Mouse (Mus musculus): ENCODE data around the gene Tpp1. TPM values are rescaled to one million over a fixed set of nuclear protein-coding genes. Genes with fewer than 3 reads are reported as not detected.

The Tpp1 gene
- total RNA-seq, 1 experiment = 53.1 TPM

DNA sequence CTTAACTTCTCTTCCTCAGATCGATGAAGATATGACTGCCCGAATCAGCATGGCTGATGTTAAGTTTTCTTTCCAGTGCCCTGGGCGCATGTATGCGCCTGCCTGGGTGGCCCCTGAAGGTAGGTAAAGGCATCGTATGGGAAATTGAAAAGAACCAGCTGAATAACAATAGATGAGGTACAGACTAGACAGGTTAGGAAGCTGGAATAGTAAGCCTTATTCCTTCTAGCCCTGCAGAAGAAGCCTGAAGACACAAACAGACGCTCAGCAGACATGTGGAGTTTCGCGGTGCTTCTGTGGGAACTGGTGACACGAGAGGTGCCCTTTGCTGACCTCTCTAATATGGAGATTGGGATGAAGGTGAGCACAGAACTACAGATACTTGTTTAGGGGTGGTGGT lies 10.1 kb downstream of the Tpp1 start:
- TF ChIP-seq ZNF384 (IDR thresholded peaks at IDR 0.05; ENCODE audit: low read depth, low read length) = no peak
- no peak for TF ChIP-seq ZC3H11A (IDR thresholded peaks at IDR 0.05; ENCODE audit: borderline replicate concordance, low read depth, low read length)
- TF ChIP-seq HCFC1 (IDR thresholded peaks at IDR 0.05; ENCODE audit: borderline replicate concordance, insufficient read depth, low read length) = no peak
- no peak for DNase-seq (ENCODE audit: low read depth, low spot score)

GRCm38 (mm10) chr7:105740851-105741250 lies 11.2 kb downstream of the Tpp1 start:
- Histone ChIP-seq H3K9ac (ENCODE audit: insufficient read depth, low read depth, low read length, poor library complexity, severe bottlenecking) (no peak overlapping the region), H3K9me3 (ENCODE audit: control insufficient read depth, insufficient read depth, low read depth, low read length) (no peaks in the 10 kb centered on the region), H3K27ac (ENCODE audit: insufficient read depth, low read depth, low read length, poor library complexity, severe bottlenecking) (no peak overlapping the region), H3K4me1 (ENCODE audit: control insufficient read depth in 2 of 2, insufficient read depth in 2 of 2, low read length in 2 of 2, poor library complexity in 1 of 2) (peaks cover 2 to 5% of the 10 kb centered on the region in 2 experiments; a peak in 2 of 4 replicates), H3K4me3 (ENCODE audit: insufficient read depth in 1 of 2, low read depth in 1 of 2, low read length in 2 of 2, poor library complexity in 1 of 2, severe bottlenecking in 1 of 2) (no peak overlapping the region), H3K36me3 (ENCODE audit: control insufficient read depth, insufficient read depth, low read length, poor library complexity, severe bottlenecking) (peaks cover 20% of the 10 kb centered on the region)
- in situ Hi-C loops (cut with MboI; ENCODE audit: low sequenced_read_pairs in 2 of 2, unreplicated experiment in 2 of 2) = no loop called here
- TF ChIP-seq CHD2 (IDR thresholded peaks at IDR 0.05; ENCODE audit: low read depth, low read length) (no peak), MAFK (IDR thresholded peaks at IDR 0.05; ENCODE audit: insufficient read depth, low read depth, low read length) (no peak), ZNF384 (IDR thresholded peaks at IDR 0.05; ENCODE audit: low read depth, low read length) (no peak), ZC3H11A (IDR thresholded peaks at IDR 0.05; ENCODE audit: borderline replicate concordance, low read depth, low read length) (no peak), HCFC1 (IDR thresholded peaks at IDR 0.05; ENCODE audit: borderline replicate concordance, insufficient read depth, low read length) (no peak)
- DNase-seq (ENCODE audit: low read depth, low spot score) = no peak

More for the DNA sequence above, 10.1 kb downstream of the Tpp1 start:
- Histone ChIP-seq H3K36me3 (ENCODE audit: control insufficient read depth, insufficient read depth, low read length, poor library complexity, severe bottlenecking) (peaks cover 24% of the 10 kb centered on the region), H3K9ac (ENCODE audit: insufficient read depth, low read depth, low read length, poor library complexity, severe bottlenecking) (no peak overlapping the region), H3K4me1 (ENCODE audit: control insufficient read depth in 2 of 2, insufficient read depth in 2 of 2, low read length in 2 of 2, poor library complexity in 1 of 2) (peaks cover 2 to 5% of the 10 kb centered on the region in 2 experiments; a peak in 2 of 4 replicates), H3K4me3 (ENCODE audit: insufficient read depth in 1 of 2, low read depth in 1 of 2, low read length in 2 of 2, poor library complexity in 1 of 2, severe bottlenecking in 1 of 2) (no peak overlapping the region), H3K9me3 (ENCODE audit: control insufficient read depth, insufficient read depth, low read depth, low read length) (no peaks in the 10 kb centered on the region), H3K27ac (ENCODE audit: insufficient read depth, low read depth, low read length, poor library complexity, severe bottlenecking) (no peak overlapping the region)
- in situ Hi-C loops (cut with MboI; ENCODE audit: low sequenced_read_pairs in 2 of 2, unreplicated experiment in 2 of 2) = no loop called here

GRCm38 (mm10) chr7:105740089-105740795 lies 11.8 kb downstream of the Tpp1 start:
- DNase-seq (ENCODE audit: low read depth, low spot score) = no peak
- peaks cover 2 to 5% of the 10 kb centered on the region in 2 experiments; a peak in 2 of 4 replicates for H3K4me1 ChIP-seq (ENCODE audit: control insufficient read depth in 2 of 2, insufficient read depth in 2 of 2, low read length in 2 of 2, poor library complexity in 1 of 2)
- no peaks in the 10 kb centered on the region for H3K9me3 ChIP-seq (ENCODE audit: control insufficient read depth, insufficient read depth, low read depth, low read length)
- peaks cover 20% of the 10 kb centered on the region for H3K36me3 ChIP-seq (ENCODE audit: control insufficient read depth, insufficient read depth, low read length, poor library complexity, severe bottlenecking)
- no peak overlapping the region for H3K4me3 ChIP-seq (ENCODE audit: insufficient read depth in 1 of 2, low read depth in 1 of 2, low read length in 2 of 2, poor library complexity in 1 of 2, severe bottlenecking in 1 of 2)
- H3K9ac ChIP-seq (ENCODE audit: insufficient read depth, low read depth, low read length, poor library complexity, severe bottlenecking) = no peak overlapping the region
- in situ Hi-C loops (cut with MboI; ENCODE audit: low sequenced_read_pairs in 2 of 2, unreplicated experiment in 2 of 2) = no loop called here
- TF ChIP-seq ZNF384 (IDR thresholded peaks at IDR 0.05; ENCODE audit: low read depth, low read length) (no peak), CHD2 (IDR thresholded peaks at IDR 0.05; ENCODE audit: low read depth, low read length) (no peak), HCFC1 (IDR thresholded peaks at IDR 0.05; ENCODE audit: borderline replicate concordance, insufficient read depth, low read length) (no peak), ZC3H11A (IDR thresholded peaks at IDR 0.05; ENCODE audit: borderline replicate concordance, low read depth, low read length) (no peak), MAFK (IDR thresholded peaks at IDR 0.05; ENCODE audit: insufficient read depth, low read depth, low read length) (no peak)
- H3K27ac ChIP-seq (ENCODE audit: insufficient read depth, low read depth, low read length, poor library complexity, severe bottlenecking) = no peak overlapping the region; the same call in 1 of the 2 replicates

GRCm38 (mm10) chr7:105738948-105739347 lies 13.1 kb downstream of the Tpp1 start:
- H3K4me1 ChIP-seq (ENCODE audit: control insufficient read depth in 2 of 2, insufficient read depth in 2 of 2, low read length in 2 of 2, poor library complexity in 1 of 2) = peaks cover 2 to 5% of the 10 kb centered on the region in 2 experiments; a peak in 2 of 4 replicates
- DNase-seq (ENCODE audit: low read depth, low spot score) = no peak
- peaks cover 29% of the 10 kb centered on the region for H3K36me3 ChIP-seq (ENCODE audit: control insufficient read depth, insufficient read depth, low read length, poor library complexity, severe bottlenecking)
- in situ Hi-C loops (cut with MboI; ENCODE audit: low sequenced_read_pairs in 2 of 2, unreplicated experiment in 2 of 2) = no loop called here
- H3K27ac ChIP-seq (ENCODE audit: insufficient read depth, low read depth, low read length, poor library complexity, severe bottlenecking) = no peak overlapping the region
- no peak overlapping the region for H3K9ac ChIP-seq (ENCODE audit: insufficient read depth, low read depth, low read length, poor library complexity, severe bottlenecking)
- no peak overlapping the region for H3K4me3 ChIP-seq (ENCODE audit: insufficient read depth in 1 of 2, low read depth in 1 of 2, low read length in 2 of 2, poor library complexity in 1 of 2, severe bottlenecking in 1 of 2)
- TF ChIP-seq CHD2 (IDR thresholded peaks at IDR 0.05; ENCODE audit: low read depth, low read length) (no peak), HCFC1 (IDR thresholded peaks at IDR 0.05; ENCODE audit: borderline replicate concordance, insufficient read depth, low read length) (no peak), MAFK (IDR thresholded peaks at IDR 0.05; ENCODE audit: insufficient read depth, low read depth, low read length) (no peak), ZNF384 (IDR thresholded peaks at IDR 0.05; ENCODE audit: low read depth, low read length) (no peak), ZC3H11A (IDR thresholded peaks at IDR 0.05; ENCODE audit: borderline replicate concordance, low read depth, low read length) (no peak)
- H3K9me3 ChIP-seq (ENCODE audit: control insufficient read depth, insufficient read depth, low read depth, low read length) = no peaks in the 10 kb centered on the region
